Mouse (Mus musculus) cortical plate, adult 2 months (tissue): ENCODE results near the gene Alb.

Experiments
- CTCF ChIP-seq: fragments of 200-500 bp; IDR thresholded peaks from 2 replicates; pipeline ENCODE4 v1.5.1; 2011; ENCODE audit warnings: mild to moderate bottlenecking, control low read depth, low read length; ENCODE audit not compliant: insufficient read depth; ENCODE audit errors: extremely low read depth
- POLR2A ChIP-seq: fragments of 200-500 bp; IDR thresholded peaks from 2 replicates; pipeline ENCODE4 v1.6.1; 2011; ENCODE audit warnings: mild to moderate bottlenecking, low read length, control low read depth; ENCODE audit not compliant: insufficient read depth; ENCODE audit errors: extremely low read depth

DNA sequence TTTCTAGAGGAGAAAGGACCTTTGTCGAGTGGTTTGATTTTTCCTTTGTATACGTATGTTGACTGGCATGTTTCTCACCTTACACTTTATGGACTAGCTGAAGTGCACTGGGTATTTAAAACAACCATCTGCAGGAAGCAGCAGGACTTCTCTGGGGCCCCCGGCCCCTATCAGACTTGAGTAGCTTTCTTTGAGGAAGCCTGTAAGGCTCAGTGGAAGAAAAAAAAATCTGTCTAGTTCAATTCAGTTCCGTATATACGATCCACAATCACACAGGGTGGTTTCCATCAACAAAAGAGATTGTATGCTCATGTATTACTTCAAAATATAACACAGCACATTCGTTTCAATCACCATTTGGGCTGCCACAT, 45.8 kb upstream of the Alb start:
- TF ChIP-seq CTCF (no peak), POLR2A (no peak)
